Mouse (Mus musculus) embryonic facial prominence, embryonic 13.5 days (tissue): ENCODE results near the gene Crtc1. TPM values are rescaled to one million over a fixed set of nuclear protein-coding genes. Genes with fewer than 3 reads are reported as not detected.
A peak's percentile ranks its signal among the peaks of the same experiment; 100 is the strongest.

Experiments
- ATAC-seq: fragments of 200-750 bp; cut with Nextera tagmentation; 2 replicates; pipeline ENCODE4 v1.8.0; 2017; ENCODE audit warnings: low read depth; ENCODE audit not compliant: insufficient number of reproducible peaks, insufficient read depth, low FRiP score, low TSS enrichment
- H3K27ac ChIP-seq: fragments of 300-500 bp; sonication (generic); 2 replicates; pipeline ENCODE4 v1.5.1; 2015; ENCODE audit warnings: moderate library complexity, mild to moderate bottlenecking, inconsistent platforms
- H3K27me3 ChIP-seq: fragments of 300-500 bp; sonication (generic); 2 replicates; pipeline ENCODE4 v1.6.1; 2015; ENCODE audit warnings: mild to moderate bottlenecking, inconsistent platforms
- H3K36me3 ChIP-seq: fragments of 300-500 bp; sonication (generic); 2 replicates; pipeline ENCODE4 v1.6.1; 2015; ENCODE audit warnings: mild to moderate bottlenecking, inconsistent platforms
- H3K4me1 ChIP-seq: fragments of 300-500 bp; sonication (generic); 2 replicates; pipeline ENCODE4 v1.6.1; 2015; ENCODE audit warnings: inconsistent platforms
- H3K4me2 ChIP-seq: fragments of 300-500 bp; sonication (generic); 2 replicates; pipeline ENCODE4 v1.6.1; 2015; ENCODE audit warnings: moderate library complexity, mild to moderate bottlenecking, inconsistent platforms
- H3K4me3 ChIP-seq: fragments of 300-500 bp; sonication (generic); 2 replicates; pipeline ENCODE4 v1.5.1; 2015; ENCODE audit warnings: mild to moderate bottlenecking, inconsistent platforms
- H3K9ac ChIP-seq: fragments of 300-500 bp; sonication (generic); 2 replicates; pipeline ENCODE4 v1.6.1; 2015; ENCODE audit warnings: mild to moderate bottlenecking, inconsistent platforms
- H3K9me3 ChIP-seq: fragments of 300-500 bp; sonication (generic); 2 replicates; pipeline ENCODE4 v1.6.1; 2016; ENCODE audit warnings: inconsistent platforms
- WGBS: fragments of 180-500 bp; shearing (Covaris S2); methylation state at CpG from one replicate; pipeline ENCODE4 v1.1.7; 2015; ENCODE audit warnings: mixed read lengths; 5-methylcytosine and 5-hydroxymethylcytosine counted together
- polyA plus RNA-seq: library from polyadenylated mRNA; unstranded; fragments of >200 nt; fragmentation: Nextera tagmentation; extraction: Ambion mirVana; gene quantifications from 2 replicates; pipeline ENCODE4 v1.2.1, GENCODE M21; 2015

Gene Crtc1
- polyA plus RNA-seq = 26.6 and 28.1 TPM in 2 replicates

DNA sequence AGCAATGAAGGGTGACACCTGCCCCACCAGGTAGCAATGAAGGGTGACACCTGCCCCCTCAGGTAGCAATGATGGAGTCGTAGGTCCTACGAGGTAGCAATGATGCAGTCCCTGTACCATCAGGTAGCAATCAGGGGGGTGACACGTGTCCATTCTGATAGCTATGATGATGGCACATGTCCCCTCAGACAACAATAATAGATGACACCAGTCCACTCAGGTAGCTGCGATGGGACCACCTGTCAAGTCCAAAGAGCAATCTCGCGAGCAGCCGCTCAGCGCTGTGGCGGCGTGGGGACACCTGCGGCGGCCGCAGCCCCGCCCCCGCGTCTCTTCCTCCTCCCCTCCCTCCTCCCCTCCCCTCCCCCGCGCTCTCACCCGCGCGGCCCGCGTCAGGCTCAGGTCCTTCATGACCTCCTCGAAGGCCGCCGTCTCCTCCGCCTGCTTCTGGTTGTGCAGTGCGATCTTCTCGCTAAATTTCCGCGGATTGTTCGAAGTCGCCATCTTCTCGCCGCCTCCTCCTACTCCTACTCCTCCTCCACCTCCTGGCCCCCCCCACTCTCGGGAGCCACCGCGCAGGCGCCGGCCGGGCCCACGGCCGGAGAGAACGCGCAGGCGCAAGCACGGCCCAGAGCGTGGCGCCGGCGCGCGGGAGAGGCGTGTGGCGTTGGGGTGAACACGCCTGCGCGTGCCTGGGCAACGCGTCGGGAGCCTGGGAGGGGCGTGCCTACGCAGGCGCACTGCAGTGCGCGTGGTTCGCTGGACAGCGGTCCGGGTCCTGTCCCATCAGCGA, at the start of gene Crtc1:
Gene Crtc1, minus strand, starts transcription at position 525 of the 793 bp plus-strand sequence.
- Histone ChIP-seq H3K27ac (peak within 1 kb of the TSS; percentile 78), H3K27me3 (no peaks in the 10 kb centered on the region), H3K4me1 (peaks cover 16% of the 10 kb centered on the region), H3K9me3 (no peaks in the 10 kb centered on the region), H3K4me2 (peak within 1 kb of the TSS; percentile 89), H3K36me3 (no peaks in the 10 kb centered on the region), H3K9ac (peak within 1 kb of the TSS; percentile 77), H3K4me3 (peak within 1 kb of the TSS; percentile 64)
- peak; percentile 97 for ATAC-seq
- 1% methylated on average over 70 of the region's 70 CpGs for WGBS

DNA sequence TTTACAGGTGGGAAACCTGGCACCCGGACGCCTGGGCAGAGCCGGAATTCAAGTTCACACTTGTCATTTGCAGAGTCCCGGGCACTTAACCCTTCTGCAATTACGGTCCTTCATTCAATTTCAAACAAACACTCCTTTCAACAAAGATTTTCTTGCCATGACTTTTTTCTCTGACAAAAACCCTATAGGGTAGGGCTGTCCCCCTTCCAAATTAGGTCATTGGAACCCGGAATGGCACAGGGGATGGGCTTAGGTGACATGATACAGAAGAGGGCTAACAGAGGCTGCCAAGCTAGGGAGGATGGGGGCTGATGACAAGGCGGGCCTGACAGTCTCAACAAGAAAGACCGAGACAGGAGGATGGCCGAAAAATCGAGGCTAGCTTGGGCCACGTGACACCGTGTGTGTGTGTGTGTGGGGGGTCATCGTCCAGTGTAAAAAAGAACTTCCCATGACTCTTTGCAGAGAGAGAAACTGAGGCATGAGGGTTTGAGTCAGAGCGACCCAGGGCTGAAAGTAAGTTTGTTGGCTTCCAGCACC, 49.6 kb upstream of the Crtc1 start:
- Histone ChIP-seq H3K9me3 (no peaks in the 10 kb centered on the region), H3K9ac (peak overlapping the region; percentile 64), H3K36me3 (no peaks in the 10 kb centered on the region), H3K4me3 (peak overlapping the region; percentile 37), H3K27ac (0 out of 2 replicates have a peak overlapping the region, but pooled peaks have one; percentile 44), H3K27me3 (peaks cover 87% of the 10 kb centered on the region), H3K4me1 (peaks cover 72% of the 10 kb centered on the region), H3K4me2 (peak overlapping the region; percentile 74)
- 2% methylated on average over 14 of the region's 14 CpGs for WGBS
- ATAC-seq = no peak

DNA sequence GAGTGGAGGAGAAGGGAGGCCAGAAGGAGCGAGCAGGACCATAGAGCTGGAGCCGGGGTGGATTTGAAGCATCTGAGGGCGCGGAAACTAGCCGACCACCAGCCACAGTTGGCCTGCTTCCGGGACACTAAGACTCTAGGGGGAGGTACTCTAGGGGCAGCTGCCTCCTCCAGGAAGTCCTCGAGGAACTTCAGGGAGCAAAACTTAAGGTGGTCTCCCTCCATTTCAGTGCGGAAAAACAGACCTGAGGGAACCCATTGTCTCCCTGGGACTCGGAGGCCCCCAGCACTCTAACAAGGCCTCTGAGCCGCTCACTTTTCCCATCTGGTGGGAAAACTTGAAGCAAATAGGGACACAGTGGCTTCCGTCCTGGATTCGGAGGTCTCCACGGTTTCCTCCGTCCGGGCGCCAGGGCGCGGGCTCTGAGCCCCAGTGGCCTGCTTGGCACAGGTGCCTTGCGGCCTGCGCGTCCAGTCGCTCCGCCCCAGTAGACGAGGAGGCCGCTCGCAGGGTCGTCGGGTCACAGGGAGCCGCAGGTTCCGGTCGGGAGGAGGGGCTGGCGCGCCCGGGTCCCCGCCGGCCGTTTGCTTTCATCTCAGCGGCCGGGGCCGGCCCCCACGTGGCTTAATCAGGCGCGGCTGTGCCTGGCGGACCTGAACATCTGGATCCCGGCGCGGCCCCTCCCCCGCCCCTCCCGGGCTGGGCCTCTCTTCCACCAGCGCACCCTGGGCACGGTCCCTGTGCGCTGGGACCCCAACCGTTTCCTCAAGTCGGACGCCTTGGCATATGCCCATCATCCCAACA, 48.8 kb upstream of the Crtc1 start:
- WGBS = 3% methylated on average over 52 of the region's 55 CpGs
- Histone ChIP-seq H3K9ac (peak overlapping the region; percentile 64), H3K27ac (peak overlapping the region; percentile 55; the same call in 1 of the 2 replicates), H3K4me3 (peak overlapping the region; percentile 37), H3K4me2 (peak overlapping the region; percentile 74), H3K36me3 (no peaks in the 10 kb centered on the region), H3K4me1 (peaks cover 65% of the 10 kb centered on the region), H3K27me3 (peaks cover 79% of the 10 kb centered on the region), H3K9me3 (no peaks in the 10 kb centered on the region)
- ATAC-seq = 0 out of 2 replicates have a peak, but pooled peaks have one; percentile 18

DNA sequence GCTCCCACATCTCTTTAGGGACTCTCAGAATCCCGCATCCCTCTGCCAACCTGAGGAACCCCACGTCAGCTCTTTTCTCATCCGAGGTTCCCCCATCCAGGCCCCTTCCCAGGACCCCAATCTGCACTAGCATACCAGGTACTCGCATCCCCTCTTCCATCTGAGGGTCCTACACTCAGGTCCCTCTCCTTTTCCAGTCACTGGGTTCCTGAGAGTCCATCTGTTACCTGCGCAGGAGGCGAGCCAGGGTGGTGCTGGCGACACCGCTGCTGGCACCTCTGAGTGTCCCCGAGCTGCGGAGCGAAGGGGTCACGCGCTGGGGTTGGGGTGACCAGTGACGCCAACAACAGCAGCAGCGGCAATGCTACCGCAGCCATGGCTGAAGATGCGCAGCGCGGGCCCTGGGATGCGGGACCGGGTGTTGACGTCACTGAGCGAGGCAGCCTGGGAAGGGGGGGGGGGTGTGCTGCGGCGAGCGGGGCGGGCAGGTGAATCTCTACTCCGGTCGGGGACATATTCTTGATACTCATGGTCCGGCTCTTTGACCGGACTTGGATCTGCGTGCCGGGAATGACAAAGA, 47.7 kb upstream of the Crtc1 start, which contains the start of gene Tmem59l:
Gene Tmem59l, minus strand, starts transcription at position 418 of the 580 bp plus-strand sequence.
- Histone ChIP-seq H3K27ac (peak within 1 kb of the TSS; percentile 55; the same call in 1 of the 2 replicates), H3K4me1 (peaks cover 57% of the 10 kb centered on the region), H3K9ac (peak within 1 kb of the TSS; percentile 67), H3K27me3 (peaks cover 67% of the 10 kb centered on the region), H3K9me3 (no peaks in the 10 kb centered on the region), H3K4me2 (peak within 1 kb of the TSS; percentile 74), H3K36me3 (no peaks in the 10 kb centered on the region), H3K4me3 (peak within 1 kb of the TSS; percentile 44)
- 4% methylated on average over 33 of the region's 33 CpGs for WGBS
- ATAC-seq = no peak

DNA sequence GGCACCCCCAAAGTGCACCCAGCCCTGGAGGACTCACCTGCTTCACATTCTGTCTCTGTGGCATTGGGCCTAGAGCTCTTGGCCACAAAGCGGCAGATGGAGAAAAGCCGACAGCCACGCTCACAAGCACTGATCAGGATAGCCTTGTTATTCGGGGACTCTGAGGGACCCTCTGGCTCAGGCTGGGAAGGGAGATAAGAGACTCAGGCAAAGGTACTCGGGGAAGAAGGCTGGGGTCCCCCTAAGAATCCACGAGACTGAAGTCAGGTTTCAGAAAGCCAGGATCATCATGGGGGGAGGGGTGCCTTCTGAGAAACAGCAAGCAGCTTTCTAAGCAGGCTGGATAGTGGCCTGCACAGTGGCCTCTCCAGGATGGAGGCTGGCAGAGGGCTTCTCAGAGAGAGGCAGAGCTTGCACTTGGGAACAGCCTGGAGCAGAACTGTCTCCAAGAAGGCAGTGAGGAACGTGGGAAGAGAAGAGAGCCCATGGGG, 46.9 kb upstream of the Crtc1 start:
- H3K9ac ChIP-seq = peak overlapping the region; percentile 67; the same call in 1 of the 2 replicates
- ATAC-seq = no peak
- WGBS = 50% methylated on average over 7 of the region's 7 CpGs
- peaks cover 59% of the 10 kb centered on the region for H3K27me3 ChIP-seq
- H3K4me2 ChIP-seq = peak overlapping the region; percentile 74; the same call in 1 of the 2 replicates
- peak overlapping the region; percentile 44; the same call in 1 of the 2 replicates for H3K4me3 ChIP-seq
- no peaks in the 10 kb centered on the region for H3K36me3 ChIP-seq
- no peak overlapping the region for H3K27ac ChIP-seq
- H3K4me1 ChIP-seq = peaks cover 49% of the 10 kb centered on the region
- H3K9me3 ChIP-seq = no peaks in the 10 kb centered on the region

DNA sequence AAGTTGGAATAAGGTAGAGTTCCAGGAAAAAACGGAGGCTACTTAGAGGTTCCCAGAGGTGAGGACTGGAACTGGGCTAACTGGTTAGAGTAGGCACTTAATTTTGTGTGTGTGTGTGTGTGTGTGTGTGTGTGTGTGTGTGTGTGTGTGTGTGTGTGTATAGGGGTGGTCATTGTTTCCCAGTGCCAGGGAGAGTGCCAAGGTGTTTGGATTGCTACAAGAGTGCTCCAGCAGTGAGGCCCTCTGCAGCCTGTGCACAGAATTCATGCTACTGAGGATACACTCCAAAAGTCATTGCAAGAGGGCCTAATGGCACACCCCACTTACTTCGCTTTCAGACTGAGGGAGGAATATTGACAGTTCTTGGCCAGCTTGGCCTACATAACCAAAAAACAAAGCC, 43.6 kb upstream of the Crtc1 start:
- no peak for ATAC-seq
- Histone ChIP-seq H3K27ac (no peak overlapping the region), H3K9ac (no peak overlapping the region), H3K4me1 (peaks cover 16% of the 10 kb centered on the region), H3K9me3 (no peaks in the 10 kb centered on the region), H3K4me3 (no peak overlapping the region), H3K27me3 (peaks cover 27% of the 10 kb centered on the region), H3K4me2 (no peak overlapping the region), H3K36me3 (no peaks in the 10 kb centered on the region)
- 62% methylated on average over 2 of the region's 2 CpGs for WGBS

DNA sequence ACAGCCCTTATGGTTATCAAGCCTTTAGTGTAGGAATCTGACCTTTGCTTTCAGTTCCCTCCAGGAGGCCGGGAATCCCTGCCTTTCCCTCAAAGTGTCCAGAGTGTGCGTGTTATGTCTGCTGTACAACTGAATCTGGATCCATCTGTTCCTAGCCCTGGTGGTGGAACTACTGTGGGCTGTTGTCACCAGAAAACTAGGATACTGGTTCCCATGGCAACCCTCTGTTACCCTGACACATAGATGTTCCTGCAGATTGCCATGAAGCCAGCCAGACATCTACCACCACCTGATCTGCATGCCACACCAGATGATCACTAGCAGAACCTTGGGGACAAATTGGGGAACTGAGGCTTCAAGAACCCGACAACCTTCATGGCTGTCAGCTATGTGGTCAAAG, 42.5 kb upstream of the Crtc1 start:
- Histone ChIP-seq H3K4me2 (no peak overlapping the region), H3K9me3 (no peaks in the 10 kb centered on the region), H3K27ac (no peak overlapping the region), H3K27me3 (peaks cover 20% of the 10 kb centered on the region), H3K36me3 (no peaks in the 10 kb centered on the region), H3K4me3 (no peak overlapping the region), H3K4me1 (peaks cover 9% of the 10 kb centered on the region), H3K9ac (no peak overlapping the region)
- WGBS = 80% methylated on average over 3 of the region's 3 CpGs
- no peak for ATAC-seq

DNA sequence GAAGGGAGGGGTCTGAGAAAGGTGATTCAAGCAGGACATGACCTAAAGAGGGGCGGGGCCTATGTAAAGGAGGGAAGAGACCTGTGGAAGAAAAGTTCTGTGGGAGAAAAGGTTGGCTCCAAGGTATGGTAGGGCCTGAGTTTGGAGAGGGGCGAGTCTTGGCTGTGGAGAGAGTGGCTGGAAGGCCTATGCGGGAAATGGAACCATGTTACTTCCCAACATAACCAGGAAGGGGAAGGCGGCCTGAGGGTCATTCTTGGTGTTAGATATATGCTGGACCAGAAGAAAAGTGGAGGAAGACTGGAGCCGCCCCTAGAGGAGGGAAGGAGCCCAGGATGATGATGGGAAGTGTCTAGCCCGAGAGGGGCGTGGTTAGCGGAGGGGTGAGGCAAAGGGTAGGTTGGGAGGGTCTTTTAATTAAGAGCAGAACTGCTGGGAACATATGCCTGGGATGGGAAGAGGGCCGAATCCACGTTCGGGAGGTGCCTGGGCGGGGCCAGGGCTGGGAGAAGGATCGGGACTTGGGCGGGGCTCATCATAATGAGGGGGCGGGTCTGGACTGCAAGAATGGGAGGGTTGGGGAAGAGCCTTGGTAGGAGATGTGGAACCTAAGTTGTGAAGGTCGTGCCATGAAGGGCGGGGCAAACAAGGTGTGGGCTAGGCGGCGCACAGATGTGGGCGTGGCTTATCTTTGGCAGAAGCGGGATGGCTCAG, 38.0 kb upstream of the Crtc1 start:
- Histone ChIP-seq H3K9me3 (no peaks in the 10 kb centered on the region), H3K36me3 (no peaks in the 10 kb centered on the region), H3K4me3 (peak overlapping the region; percentile 91), H3K4me1 (peaks cover 15% of the 10 kb centered on the region), H3K27ac (peak overlapping the region; percentile 55), H3K4me2 (peak overlapping the region; percentile 88), H3K9ac (0 out of 2 replicates have a peak overlapping the region, but pooled peaks have one; percentile 95), H3K27me3 (no peaks in the 10 kb centered on the region)
- 4% methylated on average over 21 of the region's 21 CpGs for WGBS
- peak; percentile 26 for ATAC-seq

DNA sequence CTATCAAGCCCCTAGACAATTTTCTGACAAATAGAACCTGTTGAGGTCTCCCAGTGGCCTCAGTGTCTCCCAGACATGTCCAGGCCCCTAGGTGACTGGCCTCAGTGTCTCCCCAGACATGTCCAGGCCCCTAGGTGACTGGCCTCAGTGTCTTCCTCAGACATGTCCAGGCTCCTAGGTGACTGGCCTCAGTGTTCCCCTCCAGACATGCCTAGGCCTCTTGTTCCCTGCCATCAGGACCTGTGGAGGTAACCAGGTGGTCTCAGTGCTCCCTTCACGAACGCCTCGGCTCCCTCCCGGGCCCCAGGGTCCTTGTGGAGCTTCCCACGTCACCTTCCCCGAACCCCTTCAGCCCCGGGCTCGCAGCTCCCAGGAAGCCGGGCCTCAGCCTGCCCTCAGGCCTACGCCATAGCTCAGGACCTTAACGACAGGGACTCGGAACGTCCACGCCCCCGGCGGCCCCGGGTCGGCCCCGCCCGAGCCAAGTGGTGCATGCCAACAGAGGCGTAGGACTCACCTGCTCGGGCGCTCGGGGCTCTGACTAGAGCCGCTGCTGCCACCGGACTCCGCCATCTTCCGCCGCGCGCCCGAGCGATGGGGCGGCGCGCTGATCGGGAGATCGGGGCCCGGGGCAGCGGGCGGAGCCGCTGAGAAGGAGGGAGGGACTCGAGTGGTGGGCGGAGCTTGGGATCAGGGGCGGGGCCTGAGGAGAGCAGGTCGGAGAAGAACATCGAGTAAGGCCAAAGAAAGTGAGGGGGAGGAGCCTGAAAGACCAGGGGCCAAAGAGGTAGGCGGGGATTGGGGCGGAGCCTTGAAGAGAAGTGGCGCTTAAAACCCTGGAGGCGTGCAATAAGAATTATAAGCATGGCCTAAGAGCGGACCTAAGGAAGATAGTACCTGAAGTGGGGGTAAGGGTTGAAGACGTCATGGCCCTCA, 37.2 kb upstream of the Crtc1 start, which contains the start of gene Klhl26:
Gene Klhl26, minus strand, starts transcription at position 636 of the 936 bp plus-strand sequence.
- H3K9ac ChIP-seq = peak within 1 kb of the TSS; percentile 95
- peaks cover 15% of the 10 kb centered on the region for H3K4me1 ChIP-seq
- no peaks in the 10 kb centered on the region for H3K9me3 ChIP-seq
- H3K4me2 ChIP-seq = peak within 1 kb of the TSS; percentile 88
- peak within 1 kb of the TSS; percentile 91 for H3K4me3 ChIP-seq
- no peaks in the 10 kb centered on the region for H3K36me3 ChIP-seq
- peak; percentile 90 for ATAC-seq
- no peaks in the 10 kb centered on the region for H3K27me3 ChIP-seq
- WGBS = under 1% methylated on average over 53 of the region's 53 CpGs
- peak within 1 kb of the TSS; percentile 75 for H3K27ac ChIP-seq
